Mouse (Mus musculus) retina, postnatal 1 day (tissue): ENCODE measurements around the gene Nat8l.
A peak's percentile ranks its signal among the peaks of the same experiment; 100 is the strongest.
"Not testable (repeated sequence)": the region's sequence is repeated elsewhere in the genome, so short reads cannot be mapped to it uniquely, and the experiment has no call there.

Source experiments
- DNase-seq: peaks from one replicate; pipeline ENCODE4 v3.0.0-alpha.2; 2012

Gene Nat8l

DNA sequence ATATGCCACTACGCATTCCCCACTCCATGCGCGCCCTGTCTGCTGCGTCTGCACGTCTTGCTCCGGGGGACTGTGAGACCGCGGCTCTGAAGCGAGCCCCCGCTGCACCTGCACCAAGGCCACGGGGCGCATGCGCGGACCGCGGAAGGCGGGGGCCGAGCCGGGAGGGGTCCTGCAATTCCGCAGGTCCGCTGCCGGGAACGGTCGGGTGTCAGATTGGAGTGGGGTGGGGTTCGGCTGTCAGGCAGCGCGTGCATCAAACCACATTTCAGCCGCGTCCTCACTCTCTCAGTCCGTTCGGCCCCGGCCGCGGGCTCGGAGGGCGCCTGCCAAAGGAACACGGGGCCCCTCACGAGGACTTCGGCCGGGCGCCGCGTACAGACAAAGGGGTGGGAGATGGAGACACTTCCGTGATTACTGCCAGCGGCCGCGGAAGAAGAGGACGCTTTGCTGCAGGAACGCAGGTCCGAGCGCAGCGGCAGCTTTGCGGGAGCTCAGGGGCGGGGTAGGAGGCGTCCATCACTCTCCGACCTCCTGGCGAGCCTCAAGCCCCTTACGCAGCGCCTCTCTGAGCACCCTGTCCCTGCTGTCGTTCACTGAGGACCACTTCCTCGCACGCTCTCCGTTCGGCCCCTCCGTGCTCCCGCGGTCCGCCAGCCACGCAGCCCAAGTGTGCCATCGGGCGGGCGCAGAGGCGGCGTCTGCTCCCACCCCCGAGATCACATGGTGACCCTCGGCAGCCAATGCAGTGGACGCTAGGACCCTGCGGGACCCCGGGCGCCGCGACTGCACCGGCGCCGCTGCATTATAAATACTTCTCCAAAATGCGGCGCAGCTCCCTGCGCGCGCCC is at the start of gene Nat8l:
TSS of gene Nat8l (plus strand) at position 142 of the 851 bp plus-strand sequence.
- DNase-seq = peak; percentile 91

- not testable (repeated sequence) for DNase-seq
Measured at GRCm38 (mm10) chr5:33947035-33947434, 48.7 kb upstream of the Nat8l start.

GRCm38 (mm10) chr5:33948314-33948713 is 47.5 kb upstream of the Nat8l start:
- peak; percentile 62 for DNase-seq

DNA sequence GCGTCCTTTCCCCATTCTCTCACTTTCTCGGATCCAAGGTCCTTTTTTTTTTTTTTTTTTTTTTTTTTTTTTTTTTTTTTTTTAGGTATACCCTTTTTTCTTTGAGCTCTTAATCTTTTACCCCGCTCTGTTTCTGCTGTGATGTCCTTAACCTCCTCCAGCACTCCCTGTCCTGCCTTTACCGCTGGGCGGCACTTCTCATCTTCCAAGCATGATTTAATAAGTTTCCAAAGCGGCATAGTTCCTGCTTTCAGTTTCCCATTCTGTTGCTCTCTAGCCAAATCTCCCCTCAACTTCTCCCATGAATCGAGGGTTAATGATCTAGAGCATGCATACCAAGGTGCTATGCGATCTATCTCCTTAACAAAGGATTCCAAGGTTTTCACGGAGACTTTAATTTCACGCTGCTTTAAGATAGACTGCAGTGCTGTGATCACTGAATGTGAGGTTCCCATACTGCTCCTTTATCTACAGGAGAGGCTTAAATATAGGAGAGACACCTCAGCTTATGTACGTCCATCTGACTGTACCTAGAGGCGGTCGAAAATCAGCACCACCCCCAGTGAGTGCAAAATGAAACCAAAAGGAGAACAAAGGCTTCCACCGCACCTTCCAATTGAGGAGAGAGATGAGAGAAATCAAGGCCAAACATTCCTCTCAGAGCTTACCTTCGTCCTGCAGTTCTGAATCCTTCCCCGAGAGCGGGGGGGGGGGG is 42.2 kb upstream of the Nat8l start:
- DNase-seq = no peak

DNA sequence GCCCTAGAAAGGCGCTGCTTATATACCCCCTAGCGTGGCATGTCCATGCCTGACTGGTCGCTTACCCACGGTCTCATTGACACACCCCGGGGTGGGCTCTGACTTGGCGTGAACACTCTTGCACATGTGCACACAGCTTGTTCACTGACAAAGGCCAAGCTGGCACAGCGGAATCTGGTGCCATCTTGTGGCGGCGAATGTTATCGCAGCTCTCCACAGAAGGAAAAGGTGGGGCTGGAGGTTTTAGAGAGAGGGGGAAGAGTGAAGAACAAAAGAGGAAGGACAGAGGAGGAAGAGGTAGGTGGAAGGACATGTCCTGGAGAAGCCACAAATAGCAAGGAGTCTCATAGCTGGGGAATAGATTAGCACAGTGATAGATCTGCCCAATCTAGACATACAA is 41.4 kb upstream of the Nat8l start:
- peak; percentile 86 for DNase-seq

DNA sequence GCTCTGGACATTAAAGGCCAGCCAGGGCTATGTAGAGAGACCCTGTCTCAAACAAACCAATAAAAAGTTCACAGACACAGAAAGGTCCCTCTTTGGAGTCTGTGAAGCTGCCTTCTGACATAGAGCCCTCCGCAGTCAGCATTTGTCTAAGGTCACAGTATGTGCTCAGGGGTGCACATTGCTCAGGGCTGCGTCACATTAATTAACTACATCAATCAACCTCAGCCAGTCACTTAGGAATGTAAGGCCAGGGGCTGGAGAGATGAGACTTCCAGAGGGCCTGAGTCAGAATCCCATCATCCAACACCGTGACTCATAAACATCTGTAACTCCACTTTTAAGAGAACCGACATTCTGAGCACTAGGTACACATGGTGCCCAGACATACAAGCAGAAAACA is 39.9 kb upstream of the Nat8l start:
- DNase-seq = no peak

DNA sequence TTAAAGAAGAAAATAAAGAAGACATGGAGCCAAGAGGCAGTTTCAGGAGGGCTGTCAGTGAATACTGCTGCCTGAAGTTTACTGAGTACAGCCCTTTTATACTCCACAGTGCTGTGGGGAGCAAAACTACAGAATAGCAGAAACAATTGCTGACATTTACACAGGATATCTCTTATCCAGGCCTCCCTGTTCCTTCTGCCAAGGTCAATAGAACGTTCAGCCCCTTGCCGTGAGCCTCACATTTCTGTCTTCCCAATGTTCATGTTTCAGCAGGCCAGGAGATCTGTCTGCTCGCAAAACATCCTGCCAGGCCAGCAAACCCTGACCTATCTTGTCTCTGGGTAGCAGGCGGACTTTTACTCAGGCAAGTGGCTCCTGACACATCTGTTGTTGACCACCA is 36.4 kb upstream of the Nat8l start:
- DNase-seq = no peak

DNA sequence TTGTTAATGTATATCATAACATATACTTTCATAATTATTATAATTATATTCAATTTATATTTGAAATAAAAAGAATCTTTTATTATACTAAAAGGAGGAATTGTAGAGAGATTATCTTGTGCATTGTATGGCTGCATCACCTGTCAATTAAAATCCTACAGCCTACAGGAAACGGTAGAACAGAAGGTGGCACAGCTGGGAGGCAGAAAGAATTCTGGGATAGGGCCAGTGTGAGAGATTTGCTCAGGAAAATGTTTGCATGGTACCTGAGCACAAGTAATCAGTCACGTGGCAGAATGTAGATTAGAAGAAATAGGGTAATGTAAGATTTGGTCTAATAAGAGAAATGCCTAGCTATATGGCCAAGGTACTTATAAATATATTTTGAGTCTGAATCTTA is 21.0 kb upstream of the Nat8l start:
- DNase-seq = no peak

- no peak for DNase-seq
Measured at GRCm38 (mm10) chr5:33976267-33976666, 19.5 kb upstream of the Nat8l start.

- no peak for DNase-seq
Measured at GRCm38 (mm10) chr5:33982731-33983259, 13.0 kb upstream of the Nat8l start.

- peak; percentile 94 for DNase-seq
Measured at GRCm38 (mm10) chr5:33983309-33984121, 12.3 kb upstream of the Nat8l start, which contains the start of gene Gm1673. TSS of gene Gm1673 (plus strand) at chr5:33983433.

- peak; percentile 72 for DNase-seq
Measured at GRCm38 (mm10) chr5:33994671-33995625, 836 bp upstream of the Nat8l start.

DNA sequence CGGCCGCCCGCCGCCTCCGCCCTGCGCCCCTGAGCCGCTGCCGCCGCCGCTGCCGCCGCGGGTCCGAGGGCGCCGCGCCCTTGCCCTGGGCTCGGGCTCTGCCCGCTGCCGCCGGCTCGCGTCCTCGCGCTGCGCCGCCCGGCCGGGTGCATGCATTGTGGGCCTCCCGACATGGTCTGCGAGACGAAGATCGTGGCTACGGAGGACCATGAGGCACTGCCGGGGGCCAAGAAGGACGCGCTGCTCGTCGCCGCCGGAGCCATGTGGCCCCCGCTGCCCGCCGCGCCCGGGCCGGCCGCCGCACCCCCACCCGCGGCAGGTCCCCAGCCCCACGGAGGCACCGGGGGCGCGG is 886 bp downstream of the Nat8l start:
- DNase-seq = no peak

DNA sequence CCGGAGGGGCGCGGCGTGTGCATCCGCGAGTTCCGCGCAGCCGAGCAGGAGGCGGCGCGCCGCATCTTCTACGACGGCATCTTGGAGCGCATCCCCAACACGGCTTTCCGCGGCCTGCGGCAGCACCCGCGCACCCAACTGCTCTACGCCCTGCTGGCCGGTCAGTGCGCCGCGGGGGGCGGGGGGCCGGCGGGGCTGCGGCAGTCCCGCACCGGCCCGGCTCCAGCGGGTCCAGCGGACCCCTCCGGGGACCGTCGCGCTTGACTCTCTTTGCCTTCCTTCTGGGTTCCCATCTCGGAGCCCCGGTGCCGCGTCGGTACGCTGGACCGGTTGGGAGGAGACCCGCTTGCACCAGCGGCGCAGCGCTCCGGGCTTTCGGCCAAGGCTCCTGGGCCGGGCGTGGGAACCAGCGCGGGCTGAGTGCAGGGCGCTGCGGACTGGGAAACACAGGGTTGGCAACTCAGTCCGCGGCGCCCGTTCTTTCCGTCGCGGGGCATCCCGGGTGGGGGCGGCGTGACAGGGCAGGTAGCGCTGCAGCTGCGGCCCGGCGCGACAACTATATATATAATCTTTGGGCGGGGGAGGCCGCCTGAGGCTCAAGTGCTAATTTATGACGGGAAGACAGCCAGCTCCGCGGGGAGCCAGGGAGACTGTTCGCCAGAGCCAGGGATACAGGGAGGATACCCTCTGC is 1.4 kb downstream of the Nat8l start:
- DNase-seq = peak; percentile 64

DNA sequence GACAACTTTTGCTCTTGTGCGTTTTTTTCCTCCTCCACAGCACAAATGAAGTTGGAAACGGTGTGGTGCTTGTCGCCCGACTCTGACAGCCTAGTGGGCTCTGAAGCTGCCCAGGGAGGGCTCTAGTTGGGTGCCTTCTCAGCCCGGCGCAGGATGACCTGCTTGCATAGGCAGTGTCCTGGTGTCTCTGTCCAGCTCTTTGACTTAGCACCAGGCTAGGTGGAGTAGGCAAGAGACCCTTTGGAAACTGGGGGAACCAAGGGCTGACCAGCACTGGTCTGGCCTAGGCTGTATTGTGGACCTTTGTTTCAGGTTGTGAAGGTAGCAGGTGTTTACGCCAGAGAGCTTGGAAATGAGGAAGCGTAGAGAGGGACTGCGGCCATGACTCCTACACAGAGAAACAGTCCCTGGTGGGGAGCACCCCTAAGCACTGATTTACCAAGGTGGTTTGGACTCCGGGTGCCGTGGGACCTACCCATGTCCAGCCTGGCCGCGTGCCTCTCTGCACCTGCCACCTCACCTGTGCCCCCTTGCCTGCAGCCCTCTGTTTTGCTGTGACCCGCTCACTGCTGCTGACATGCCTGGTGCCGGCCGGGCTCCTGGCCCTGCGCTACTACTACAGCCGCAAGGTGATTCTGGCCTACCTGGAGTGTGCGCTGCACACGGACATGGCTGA is 2.2 kb downstream of the Nat8l start:
- no peak for DNase-seq

- DNase-seq = no peak
Measured at GRCm38 (mm10) chr5:33998505-33998877, 2.7 kb downstream of the Nat8l start.

- DNase-seq = no peak
Measured at GRCm38 (mm10) chr5:33999466-34000090, 3.8 kb downstream of the Nat8l start.

- DNase-seq = no peak
Measured at GRCm38 (mm10) chr5:34000809-34001208, 5.0 kb downstream of the Nat8l start.

DNA sequence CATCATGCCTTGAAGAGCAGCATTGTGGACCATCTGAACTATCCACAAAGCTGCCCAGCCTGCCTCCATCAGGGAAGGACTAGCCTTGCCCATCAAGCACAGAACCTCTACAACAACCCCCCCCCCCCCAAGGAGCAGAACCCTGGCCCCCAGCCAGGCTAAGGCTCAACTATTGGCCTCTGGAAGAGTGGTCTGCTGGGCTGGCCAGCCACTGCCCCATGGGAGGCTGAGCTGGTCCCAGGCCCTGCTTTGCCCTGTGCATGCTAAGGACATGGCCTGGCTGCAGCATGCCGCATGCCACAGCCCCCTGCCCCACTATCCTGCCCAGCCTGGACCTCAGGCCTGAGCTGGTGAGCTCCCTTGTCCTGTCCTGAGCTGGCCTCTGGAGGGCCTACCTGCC is 5.6 kb downstream of the Nat8l start:
- no peak for DNase-seq

DNA sequence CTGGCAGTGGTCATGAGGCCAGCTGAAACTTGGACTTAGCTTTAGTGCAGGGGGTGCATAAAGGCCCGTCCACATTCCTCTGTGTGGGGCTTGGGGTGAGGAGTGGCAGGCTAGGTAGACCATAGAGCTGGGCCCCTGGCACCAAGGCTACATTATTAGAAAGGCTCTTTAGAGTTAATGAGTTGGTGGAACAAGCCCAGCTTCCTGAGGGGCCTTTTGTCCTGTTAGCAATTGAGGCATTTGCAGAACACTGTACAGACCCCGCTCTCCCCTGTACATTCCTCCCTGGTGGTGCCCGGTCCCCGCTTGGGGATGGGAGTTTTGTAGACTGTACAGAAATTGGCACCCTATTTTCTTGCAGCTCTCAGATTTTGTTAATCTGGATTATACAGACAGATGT is 6.9 kb downstream of the Nat8l start:
- DNase-seq = no peak
